Mouse (Mus musculus) cerebellum, postnatal 36 days (tissue): ENCODE results near the gene Lrrc15.

Experiments used
- DNase-seq, 2 experiments: peaks; one replicate each; pipeline ENCODE4 v3.0.0; 2021 to 2022; ENCODE audit warnings: mixed read lengths in 2 of 2

Lrrc15 gene

GRCm38 (mm10) chr16:30236091-30236699 is 46.9 kb downstream of the Lrrc15 start:
- DNase-seq, result peak; percentile 86 to 88

- no peak for DNase-seq
Measured at GRCm38 (mm10) chr16:30235577-30235976, 47.5 kb downstream of the Lrrc15 start.

- peak; percentile 10 to 18 for DNase-seq
Measured at GRCm38 (mm10) chr16:30234636-30235546, 48.2 kb downstream of the Lrrc15 start.

GRCm38 (mm10) chr16:30234077-30234476 is 49.0 kb downstream of the Lrrc15 start:
- no peak for DNase-seq

- no peak for DNase-seq
Measured at GRCm38 (mm10) chr16:30231882-30232604, 51.0 kb downstream of the Lrrc15 start.

- DNase-seq, result no peak
Measured at GRCm38 (mm10) chr16:30227352-30227751, 55.7 kb downstream of the Lrrc15 start.

GRCm38 (mm10) chr16:30221161-30221782 is 61.8 kb downstream of the Lrrc15 start:
- DNase-seq, result no peak
